Mouse (Mus musculus): ENCODE measurements around the gene Tmem52.

- TF ChIP-seq CTCF (IDR thresholded peaks at IDR 0.05; ENCODE audit: borderline replicate concordance, insufficient read depth, low read length), result no peak
- no peak for TF ChIP-seq POLR2A (IDR thresholded peaks at IDR 0.05; ENCODE audit: low read depth, low read length)
Observed at GRCm38 (mm10) chr4:155442808-155443207, 26.1 kb upstream of the Tmem52 start.
